Mouse (Mus musculus) midbrain, postnatal 0 days (tissue): ENCODE data around the gene Gm5622. TPM values are rescaled to one million over a fixed set of nuclear protein-coding genes. Genes with fewer than 3 reads are reported as not detected.
"Not testable (repeated sequence)": the region's sequence is repeated elsewhere in the genome, so short reads cannot be mapped to it uniquely, and the experiment has no call there.

Experiments
- ATAC-seq: fragments of 200-750 bp; cut with Nextera tagmentation; 2 replicates; pipeline ENCODE4 v1.8.0; 2017; ENCODE audit warnings: moderate number of reproducible peaks, mild to moderate bottlenecking, moderate TSS enrichment, moderate library complexity; ENCODE audit not compliant: low FRiP score
- DNase-seq: peaks from one replicate; pipeline ENCODE4 v3.0.0-alpha.2; 2015; ENCODE audit warnings: low spot score
- H3K27ac ChIP-seq: fragments of 300-500 bp; sonication (generic); 2 replicates; pipeline ENCODE4 v1.5.1; 2014; ENCODE audit warnings: low read depth, mild to moderate bottlenecking, low read length, mixed read lengths
- H3K27me3 ChIP-seq: fragments of 300-500 bp; sonication (generic); 2 replicates; pipeline ENCODE4 v1.6.1; 2014; ENCODE audit warnings: low read length, control low read depth, mixed read lengths; ENCODE audit not compliant: insufficient read depth
- H3K36me3 ChIP-seq: fragments of 300-500 bp; sonication (generic); 2 replicates; pipeline ENCODE4 v1.6.1; 2014; ENCODE audit warnings: low read length, control low read depth, mixed read lengths; ENCODE audit not compliant: insufficient read depth
- H3K4me1 ChIP-seq: fragments of 300-500 bp; sonication (generic); 2 replicates; pipeline ENCODE4 v1.6.1; 2014; ENCODE audit warnings: mild to moderate bottlenecking, control low read depth, antibody characterized with exemption, low read length, mixed read lengths; ENCODE audit not compliant: insufficient read depth
- H3K4me2 ChIP-seq: fragments of 300-500 bp; sonication (generic); 2 replicates; pipeline ENCODE4 v1.6.1; 2014; ENCODE audit warnings: low read depth, mild to moderate bottlenecking, low read length, mixed read lengths; ENCODE audit not compliant: poor library complexity, severe bottlenecking
- H3K4me3 ChIP-seq: fragments of 300-500 bp; sonication (generic); 2 replicates; pipeline ENCODE4 v1.5.1; 2014; ENCODE audit warnings: low read depth, mild to moderate bottlenecking, low read length, moderate library complexity
- H3K9ac ChIP-seq: fragments of 300-500 bp; sonication (generic); replicated peaks from 2 replicates; pipeline ENCODE4 v1.6.1; 2014; ENCODE audit warnings: mild to moderate bottlenecking, low read length, moderate library complexity, mixed read lengths; ENCODE audit not compliant: poor library complexity, severe bottlenecking
- H3K9me3 ChIP-seq: fragments of 300-500 bp; sonication (generic); 2 replicates; pipeline ENCODE4 v1.6.1; 2016; ENCODE audit warnings: low read length, control low read depth
- CTCF ChIP-seq: IDR thresholded peaks from 2 replicates; pipeline ENCODE4 v1.5.1; 2016; ENCODE audit warnings: antibody characterized with exemption, mild to moderate bottlenecking
- WGBS: fragments of 180-500 bp; shearing (Covaris S2); extraction: QIAGEN DNeasy Blood & Tissue Kit; methylation state at CpG from one replicate; pipeline ENCODE4 v1.1.7; 2014; 5-methylcytosine and 5-hydroxymethylcytosine counted together
- polyA plus RNA-seq: library from polyadenylated mRNA; unstranded; fragments of >200 nt; fragmentation: Nextera tagmentation; extraction: Ambion mirVana; gene quantifications from 2 replicates; pipeline ENCODE4 v1.2.1, GENCODE M21; 2015
- total RNA-seq: library from RNA; depleted of rRNA; stranded (reverse); fragments of >200 nt; gene quantifications from 2 replicates; pipeline ENCODE4 v1.2.3, GENCODE M21; 2014; rRNA removed

Gene Gm5622
- total and polyA plus RNA-seq, 2 experiments from 2014 or later, result not detected

DNA sequence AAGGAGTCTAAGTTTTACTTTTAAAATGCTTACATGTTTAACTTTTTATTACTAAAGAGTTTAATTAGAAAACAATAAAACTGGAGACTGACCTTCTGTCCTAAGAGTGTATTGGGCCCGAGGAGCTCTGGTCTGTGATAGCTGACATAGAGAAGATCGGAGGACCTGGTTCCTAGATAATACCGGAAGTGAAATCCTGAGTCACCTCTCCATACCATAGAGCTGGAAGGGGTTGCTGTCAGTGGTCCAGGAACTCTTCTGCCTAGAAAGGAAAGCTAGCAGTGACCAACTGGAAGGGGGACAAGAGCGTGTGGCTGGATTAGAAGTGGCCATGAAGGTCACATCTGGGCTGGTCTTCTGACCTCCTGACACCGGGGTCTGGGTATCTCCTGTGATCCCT, 124.7 kb downstream of the Gm5622 start:
- WGBS, result 91% methylated on average over 5 of the region's 5 CpGs
- Histone ChIP-seq H3K27ac (no peak overlapping the region), H3K36me3 (no peaks in the 10 kb centered on the region), H3K4me1 (no peaks in the 10 kb centered on the region), H3K9me3 (no peaks in the 10 kb centered on the region), H3K27me3 (no peaks in the 10 kb centered on the region), H3K4me3 (no peak overlapping the region), H3K4me2 (no peak overlapping the region), H3K9ac (no peak overlapping the region)
- DNase-seq (no peak), ATAC-seq (no peak)
- TF ChIP-seq CTCF, result no peak

DNA sequence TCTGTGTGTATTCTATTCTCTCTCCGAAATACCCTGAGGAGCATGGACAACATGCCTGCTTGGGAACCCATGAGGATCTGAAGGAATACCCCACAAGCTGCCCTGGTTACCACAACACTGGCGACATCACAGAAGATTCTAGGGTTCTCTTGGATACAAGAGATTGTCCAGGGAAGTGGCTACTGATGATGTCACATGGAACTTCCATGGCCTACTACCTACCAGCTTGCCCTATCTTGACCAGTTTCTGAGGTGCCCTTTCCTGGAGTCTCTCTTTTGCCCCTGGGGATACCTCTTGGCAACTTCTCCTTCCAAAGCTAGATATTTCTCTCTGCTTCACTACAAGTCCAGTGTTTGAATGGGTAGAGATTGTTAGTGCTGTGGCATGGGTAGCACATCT, 142.8 kb downstream of the Gm5622 start, which contains the start of gene Gm17079:
Gene Gm17079 (minus strand): TSS at position 101 of the 400 bp plus-strand sequence.
- H3K4me3 ChIP-seq, H3K4me2 ChIP-seq, H3K27me3 ChIP-seq, DNase-seq, ATAC-seq, H3K9me3 ChIP-seq, H3K9ac ChIP-seq, H3K27ac ChIP-seq, H3K36me3 ChIP-seq, H3K4me1 ChIP-seq: not testable (repeated sequence)
- 75% methylated on average over 1 of the region's 2 CpGs for WGBS

Other genes with a start within 250 kb of the Gm5622 start
- gene Gm7247, start 191.0 kb upstream of the Gm5622 start, total RNA-seq, result not detected in 2 replicates
- gene Gm7247, start 191.0 kb upstream of the Gm5622 start, polyA plus RNA-seq, result not detected in 2 replicates
- not detected in 2 replicates for gene Vmn2r88, start 142.0 kb upstream of the Gm5622 start, total RNA-seq
- gene Vmn2r88, start 142.0 kb upstream of the Gm5622 start, polyA plus RNA-seq, result not detected in 2 replicates
- 0.05 TPM in 1 of 2 replicates, not detected in the other for gene Vmn2r89, start 100.9 kb upstream of the Gm5622 start, total RNA-seq
- not detected in 2 replicates for gene Vmn2r89, start 100.9 kb upstream of the Gm5622 start, polyA plus RNA-seq
- not detected in 2 replicates for gene Gm17175, start 21.3 kb downstream of the Gm5622 start, total RNA-seq
- not detected in 2 replicates for gene Gm17175, start 21.3 kb downstream of the Gm5622 start, polyA plus RNA-seq
- gene Gm17174, start 39.3 kb downstream of the Gm5622 start, total RNA-seq, result not detected in 2 replicates
- not detected in 2 replicates for gene Gm17174, start 39.3 kb downstream of the Gm5622 start, polyA plus RNA-seq
- not detected in 2 replicates for gene Gm17078, start 58.5 kb downstream of the Gm5622 start, total RNA-seq
- gene Gm17078, start 58.5 kb downstream of the Gm5622 start, polyA plus RNA-seq, result not detected in 2 replicates
- not detected in 2 replicates for gene Gm4181, start 82.9 kb downstream of the Gm5622 start, total RNA-seq
- gene Gm4181, start 82.9 kb downstream of the Gm5622 start, polyA plus RNA-seq, result not detected in 2 replicates
- gene Gm17079, start 142.7 kb downstream of the Gm5622 start, total RNA-seq, result not detected in 2 replicates
- not detected in 2 replicates for gene Gm17079, start 142.7 kb downstream of the Gm5622 start, polyA plus RNA-seq
- gene Gm5800, start 164.4 kb downstream of the Gm5622 start, total RNA-seq, result not detected in 2 replicates
- gene Gm5800, start 164.4 kb downstream of the Gm5622 start, polyA plus RNA-seq, result not detected in 2 replicates
- not detected in 2 replicates for gene Ang4, start 220.8 kb downstream of the Gm5622 start, total RNA-seq
- gene Ang4, start 220.8 kb downstream of the Gm5622 start, polyA plus RNA-seq, result not detected in 2 replicates
- not detected in 2 replicates for gene AY358078, start 247.3 kb downstream of the Gm5622 start, total RNA-seq
- not detected in 2 replicates for gene AY358078, start 247.3 kb downstream of the Gm5622 start, polyA plus RNA-seq